Mouse (Mus musculus) bone marrow macrophage, adult 2 months (primary cell): ENCODE data around the gene Helz.

Experiments used
- CTCF ChIP-seq: IDR thresholded peaks from 2 replicates; pipeline ENCODE4 v1.5.1; 2012; ENCODE audit warnings: low read depth, mild to moderate bottlenecking, low read length, moderate library complexity
- POLR2A ChIP-seq: IDR thresholded peaks from 2 replicates; pipeline ENCODE4 v1.6.1; 2012; ENCODE audit warnings: mild to moderate bottlenecking, low read depth, low read length, borderline replicate concordance

DNA sequence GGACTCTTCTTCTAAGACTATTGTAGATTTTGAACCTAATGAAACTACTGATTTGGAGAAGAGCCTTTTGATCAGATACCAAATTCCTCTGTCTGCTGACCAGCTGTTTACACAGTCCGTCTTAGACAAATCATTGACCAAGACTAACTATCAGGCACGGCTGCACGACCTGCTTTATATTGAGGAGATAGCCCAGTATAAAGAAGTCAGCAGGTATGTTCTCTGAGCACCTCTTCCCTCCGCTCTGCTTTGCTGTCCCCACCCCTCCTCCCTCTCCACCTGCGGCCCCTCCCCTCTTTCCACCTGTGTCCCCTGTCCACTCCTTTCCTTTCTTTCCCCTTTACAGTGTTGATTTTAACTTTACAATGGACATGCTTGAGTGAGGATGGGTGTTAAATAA is 66.2 kb downstream of the Helz start:
- TF ChIP-seq CTCF, result no peak
- TF ChIP-seq POLR2A, result no peak
